In the genomic region with DNA sequence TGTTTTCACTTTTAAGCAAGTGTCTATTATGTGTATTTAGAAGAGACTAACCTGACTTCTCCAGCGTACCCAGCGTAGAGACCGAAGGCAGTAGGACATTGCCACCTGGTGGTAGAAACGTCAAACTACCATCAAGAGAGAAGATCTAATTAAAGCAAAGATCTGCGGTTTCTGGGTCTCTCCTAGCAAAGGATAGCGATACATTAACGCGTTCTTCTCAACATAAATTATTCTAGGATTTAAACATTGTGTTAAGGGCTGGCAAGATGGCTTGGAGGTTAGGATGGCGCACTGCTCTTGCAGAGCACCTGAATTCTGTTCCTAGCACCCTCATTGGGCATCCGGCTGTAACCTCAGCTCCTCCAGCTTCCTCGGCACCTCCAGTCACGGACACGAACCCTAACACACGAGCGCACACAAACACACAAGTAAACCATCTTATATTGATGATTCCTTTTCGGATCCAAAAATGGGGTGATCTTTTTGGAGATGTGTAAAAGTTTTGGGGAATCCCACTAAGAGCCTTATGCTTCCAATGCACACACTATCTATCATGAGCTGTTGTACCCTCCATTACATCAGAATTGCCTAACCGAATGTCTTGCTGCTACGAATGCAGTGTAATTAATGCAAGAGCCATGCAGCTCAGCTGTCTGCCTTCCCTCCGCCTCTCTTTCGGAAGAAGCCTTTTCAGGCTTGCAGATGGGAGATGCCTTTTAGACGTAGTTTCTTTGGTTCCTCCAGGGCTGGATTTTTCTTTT, we compare ENCODE assay signal across 9 mouse cellular contexts. TPM values are rescaled to one million over a fixed set of nuclear protein-coding genes. Genes with fewer than 3 reads are reported as not detected.
DNase-seq lines count a peak whose midpoint lies in the region; ATAC-seq and TF ChIP-seq lines count a peak whose summit lies in the region.
"Had no signal": no experiment of that assay in that cellular context is flagged by ENCODE, and none has a peak within 500 bp of the region (broad histone marks: within the 10 kb centered on the region; RNA-seq: fewer than 3 reads in every experiment).

No protein-coding gene starts in this region.

- peak; percentile 77 for DNase-seq in CD4-positive helper T cell, adult 2 months (ENCODE audit: low read depth, low spot score)
- peak; percentile 73 for DNase-seq in adrenal gland, postnatal 10 days

- no peaks in the 10 kb centered on the region for H3K4me1 ChIP-seq in embryonic facial prominence, embryonic 12.5 days
- H3K4me1 ChIP-seq in heart, embryonic 12.5 days (replicated peaks) = no peaks in the 10 kb centered on the region
- H3K4me1 ChIP-seq in kidney, embryonic 15.5 days = 0 out of 2 replicates have a peak, but pooled peaks cover 5% of the 10 kb centered on the region
- H3K4me1 ChIP-seq in limb, embryonic 13.5 days = no peaks in the 10 kb centered on the region
- H3K4me1 ChIP-seq in testis, adult 2 months (ENCODE audit: control insufficient read depth, insufficient read depth, low read length) = peaks cover 2% of the 10 kb centered on the region; the same call in 1 of the 2 replicates

- no peaks in the 10 kb centered on the region for H3K9me3 ChIP-seq in embryonic facial prominence, embryonic 12.5 days
- peaks cover under 1% of the 10 kb centered on the region; the same call in 1 of the 2 replicates for H3K9me3 ChIP-seq in heart, embryonic 12.5 days (replicated peaks)
- no peaks in the 10 kb centered on the region for H3K9me3 ChIP-seq in kidney, embryonic 15.5 days (replicated peaks)
- no peaks in the 10 kb centered on the region for H3K9me3 ChIP-seq in limb, embryonic 13.5 days
- H3K9me3 ChIP-seq: liver, embryonic 15.5 days had no signal

- peak overlapping the region; percentile 39 for H3K4me2 ChIP-seq in embryonic facial prominence, embryonic 12.5 days (replicated peaks)
- peak overlapping the region; percentile 47 for H3K4me2 ChIP-seq in heart, embryonic 12.5 days
- H3K4me2 ChIP-seq in kidney, embryonic 15.5 days = peak overlapping the region; percentile 56
- H3K4me2 ChIP-seq in limb, embryonic 13.5 days (replicated peaks) = peak overlapping the region; percentile 54
- peak overlapping the region; percentile 43 for H3K4me2 ChIP-seq in myocyte (ENCODE audit: low read depth)
- H3K4me2 ChIP-seq: liver, embryonic 15.5 days had no signal

- no peak overlapping the region for H3K4me3 ChIP-seq in embryonic facial prominence, embryonic 12.5 days
- no peak overlapping the region for H3K4me3 ChIP-seq in heart, embryonic 12.5 days
- H3K4me3 ChIP-seq in kidney, embryonic 15.5 days (replicated peaks) = peak overlapping the region; percentile 25
- peak overlapping the region; percentile 24 for H3K4me3 ChIP-seq in limb, embryonic 13.5 days
- no peak overlapping the region for H3K4me3 ChIP-seq in myocyte
- no peak overlapping the region for H3K4me3 ChIP-seq in testis, adult 2 months (ENCODE audit: control insufficient read depth, low read depth, low read length)
- H3K4me3 ChIP-seq: liver, embryonic 15.5 days had no signal

- 31% methylated on average over 21 of the region's 21 CpGs for WGBS in embryonic facial prominence, embryonic 12.5 days
- 30% methylated on average over 21 of the region's 21 CpGs for WGBS in heart, embryonic 12.5 days
- WGBS in kidney, embryonic 15.5 days = 32% methylated on average over 21 of the region's 21 CpGs
- 29% methylated on average over 21 of the region's 21 CpGs for WGBS in limb, embryonic 13.5 days

- no peak overlapping the region for H3K27ac ChIP-seq in embryonic facial prominence, embryonic 12.5 days
- no peak overlapping the region for H3K27ac ChIP-seq in heart, embryonic 12.5 days (ENCODE audit: poor library complexity, severe bottlenecking)
- H3K27ac ChIP-seq in kidney, embryonic 15.5 days = no peak overlapping the region
- H3K27ac ChIP-seq in limb, embryonic 13.5 days = no peak overlapping the region
- no peak overlapping the region for H3K27ac ChIP-seq in testis, adult 2 months (ENCODE audit: control insufficient read depth, insufficient read depth, low read depth, low read length)
- H3K27ac ChIP-seq: liver, embryonic 15.5 days had no signal

- no peak overlapping the region for H3ac ChIP-seq in myocyte (ENCODE audit: control insufficient read depth, insufficient read length)

- peak; percentile 23; the same call in 1 of the 2 replicates for TF ChIP-seq CTCF in testis, adult 2 months (IDR thresholded peaks at IDR 0.05; ENCODE audit: control insufficient read depth, insufficient read depth, insufficient replicate concordance, low read depth, low read length)

- 0 out of 2 replicates have a peak overlapping the region, but pooled peaks have one; percentile 34 for H3K9ac ChIP-seq in embryonic facial prominence, embryonic 12.5 days
- no peak overlapping the region for H3K9ac ChIP-seq in heart, embryonic 12.5 days
- H3K9ac ChIP-seq in kidney, embryonic 15.5 days = no peak overlapping the region; the same call in 1 of the 2 replicates
- no peak overlapping the region for H3K9ac ChIP-seq in limb, embryonic 13.5 days
- H3K9ac ChIP-seq: liver, embryonic 15.5 days had no signal

- H3K36me3 ChIP-seq in embryonic facial prominence, embryonic 12.5 days = no peaks in the 10 kb centered on the region
- H3K36me3 ChIP-seq in heart, embryonic 12.5 days = no peaks in the 10 kb centered on the region
- H3K36me3 ChIP-seq in kidney, embryonic 15.5 days = no peaks in the 10 kb centered on the region
- H3K36me3 ChIP-seq in limb, embryonic 13.5 days = no peaks in the 10 kb centered on the region
- no peaks in the 10 kb centered on the region for H3K36me3 ChIP-seq in myocyte (ENCODE audit: control insufficient read depth, insufficient read depth)
- H3K36me3 ChIP-seq in testis, adult 2 months (ENCODE audit: control insufficient read depth, insufficient read depth, low read length) = no peaks in the 10 kb centered on the region
- H3K36me3 ChIP-seq: liver, embryonic 15.5 days had no signal

- H3K27me3 ChIP-seq in embryonic facial prominence, embryonic 12.5 days = 0 out of 2 replicates have a peak, but pooled peaks cover 4% of the 10 kb centered on the region
- H3K27me3 ChIP-seq in heart, embryonic 12.5 days (replicated peaks) = peaks cover 9% of the 10 kb centered on the region
- peaks cover 6% of the 10 kb centered on the region; the same call in 1 of the 2 replicates for H3K27me3 ChIP-seq in kidney, embryonic 15.5 days
- H3K27me3 ChIP-seq in limb, embryonic 13.5 days = 0 out of 2 replicates have a peak, but pooled peaks cover 7% of the 10 kb centered on the region
- H3K27me3 ChIP-seq in myocyte (ENCODE audit: control insufficient read depth, insufficient read depth, insufficient read length) = peaks cover 10% of the 10 kb centered on the region
- H3K27me3 ChIP-seq in testis, adult 2 months (ENCODE audit: control insufficient read depth, insufficient read depth, low read length) = no peaks in the 10 kb centered on the region

- no peak for ATAC-seq in embryonic facial prominence, embryonic 12.5 days (ENCODE audit: insufficient number of reproducible peaks, insufficient read depth, low FRiP score, low TSS enrichment)
- no peak for ATAC-seq in heart, embryonic 12.5 days (ENCODE audit: insufficient number of reproducible peaks, low FRiP score)
- 0 out of 2 replicates have a peak, but pooled peaks have one; percentile 57 for ATAC-seq in kidney, embryonic 15.5 days (replicated peaks; ENCODE audit: low FRiP score)
- ATAC-seq in limb, embryonic 13.5 days (ENCODE audit: low FRiP score, low read depth) = peak; percentile 52; the same call in 1 of the 2 replicates

- H3K79me2 ChIP-seq in myocyte (ENCODE audit: control insufficient read depth, insufficient read depth) = no peaks in the 10 kb centered on the region

- TF ChIP-seq POLR2A in myocyte (IDR thresholded peaks at IDR 0.05; ENCODE audit: insufficient read length, low read depth) = no peak
- TF ChIP-seq POLR2A in testis, adult 2 months (IDR thresholded peaks at IDR 0.05; ENCODE audit: control insufficient read depth, low read depth, low read length) = no peak

RNA-seq across cellular contexts. Expression of gene Sall2, which starts 10.4 kb away (rescaled TPM):
- 10 to 100 TPM in 1 of 2 experiments, 1 to 10 TPM in 1; 7.2 to 10.1 TPM for total RNA-seq in adrenal gland, postnatal 10 days (2021)
- polyA plus RNA-seq in embryonic facial prominence, embryonic 12.5 days (2016; fragmentation: Nextera tagmentation; extraction: Ambion mirVana) = 41.4 and 42.1 TPM in 2 replicates
- 11.9 and 12.5 TPM in 2 replicates for polyA plus RNA-seq in heart, embryonic 12.5 days (2016; fragmentation: Nextera tagmentation; extraction: Ambion mirVana)
- polyA plus RNA-seq in kidney, embryonic 15.5 days (2015; fragmentation: Nextera tagmentation; extraction: Ambion mirVana) = 37.8 and 39.3 TPM in 2 replicates
- polyA plus RNA-seq in limb, embryonic 13.5 days (2015; fragmentation: Nextera tagmentation; extraction: Ambion mirVana) = 24.3 and 27.0 TPM in 2 replicates
- 3.5 TPM for polyA plus RNA-seq in myocyte (2012; fragmentation: generic; extraction: Trizol)
- 0.55 and 0.56 TPM in 2 replicates for polyA plus RNA-seq in testis, adult 2 months (2012; rRNA removed)

RNA-seq across cellular contexts. Expression of gene Olfr1513, which starts 17.3 kb away (rescaled TPM):
- total RNA-seq in adrenal gland, postnatal 10 days (2021) = not detected
- polyA plus RNA-seq in embryonic facial prominence, embryonic 12.5 days (2016; fragmentation: Nextera tagmentation; extraction: Ambion mirVana) = not detected in 2 replicates
- not detected in 2 replicates for polyA plus RNA-seq in heart, embryonic 12.5 days (2016; fragmentation: Nextera tagmentation; extraction: Ambion mirVana)
- polyA plus RNA-seq in kidney, embryonic 15.5 days (2015; fragmentation: Nextera tagmentation; extraction: Ambion mirVana) = not detected in 2 replicates
- 0.05 TPM in 1 of 2 replicates, not detected in the other for polyA plus RNA-seq in limb, embryonic 13.5 days (2015; fragmentation: Nextera tagmentation; extraction: Ambion mirVana)
- not detected for polyA plus RNA-seq in myocyte (2012; fragmentation: generic; extraction: Trizol)
- not detected in 2 replicates for polyA plus RNA-seq in testis, adult 2 months (2012; rRNA removed)
- polyA plus RNA-seq: liver, embryonic 15.5 days had no signal

RNA-seq across cellular contexts. Expression of gene Mettl3, which starts 34.0 kb away (rescaled TPM):
- total RNA-seq in adrenal gland, postnatal 10 days (2021) = 10 to 100 TPM; 25.4 to 32.0 TPM
- 51.9 and 59.9 TPM in 2 replicates for polyA plus RNA-seq in embryonic facial prominence, embryonic 12.5 days (2016; fragmentation: Nextera tagmentation; extraction: Ambion mirVana)
- 29.3 and 30.7 TPM in 2 replicates for polyA plus RNA-seq in heart, embryonic 12.5 days (2016; fragmentation: Nextera tagmentation; extraction: Ambion mirVana)
- 52.1 and 52.8 TPM in 2 replicates for polyA plus RNA-seq in kidney, embryonic 15.5 days (2015; fragmentation: Nextera tagmentation; extraction: Ambion mirVana)
- polyA plus RNA-seq in limb, embryonic 13.5 days (2015; fragmentation: Nextera tagmentation; extraction: Ambion mirVana) = 49.3 and 51.2 TPM in 2 replicates
- 30.5 TPM for polyA plus RNA-seq in myocyte (2012; fragmentation: generic; extraction: Trizol)
- polyA plus RNA-seq in testis, adult 2 months (2012; rRNA removed) = 7.8 and 9.6 TPM in 2 replicates

RNA-seq across cellular contexts. Expression of gene Olfr1512, which starts 40.0 kb away (rescaled TPM):
- total RNA-seq in adrenal gland, postnatal 10 days (2021) = not detected
- not detected in 2 replicates for polyA plus RNA-seq in embryonic facial prominence, embryonic 12.5 days (2016; fragmentation: Nextera tagmentation; extraction: Ambion mirVana)
- not detected in 2 replicates for polyA plus RNA-seq in heart, embryonic 12.5 days (2016; fragmentation: Nextera tagmentation; extraction: Ambion mirVana)
- not detected in 2 replicates for polyA plus RNA-seq in kidney, embryonic 15.5 days (2015; fragmentation: Nextera tagmentation; extraction: Ambion mirVana)
- not detected in 2 replicates for polyA plus RNA-seq in limb, embryonic 13.5 days (2015; fragmentation: Nextera tagmentation; extraction: Ambion mirVana)
- not detected for polyA plus RNA-seq in myocyte (2012; fragmentation: generic; extraction: Trizol)
- not detected in 2 replicates for polyA plus RNA-seq in testis, adult 2 months (2012; rRNA removed)
- polyA plus RNA-seq: liver, embryonic 15.5 days had no signal

RNA-seq across cellular contexts. Expression of gene Olfr1511, which starts 58.2 kb away (rescaled TPM):
- not detected for total RNA-seq in adrenal gland, postnatal 10 days (2021)
- polyA plus RNA-seq in embryonic facial prominence, embryonic 12.5 days (2016; fragmentation: Nextera tagmentation; extraction: Ambion mirVana) = 0.10 TPM in 1 of 2 replicates, not detected in the other
- polyA plus RNA-seq in heart, embryonic 12.5 days (2016; fragmentation: Nextera tagmentation; extraction: Ambion mirVana) = not detected in 2 replicates
- polyA plus RNA-seq in kidney, embryonic 15.5 days (2015; fragmentation: Nextera tagmentation; extraction: Ambion mirVana) = not detected in 2 replicates
- not detected in 2 replicates for polyA plus RNA-seq in limb, embryonic 13.5 days (2015; fragmentation: Nextera tagmentation; extraction: Ambion mirVana)
- polyA plus RNA-seq in myocyte (2012; fragmentation: generic; extraction: Trizol) = not detected
- not detected in 2 replicates for polyA plus RNA-seq in testis, adult 2 months (2012; rRNA removed)
- polyA plus RNA-seq: liver, embryonic 15.5 days had no signal

Comparison
In these comparisons a context has a peak if more than half of its experiments do, and no peak if none do; other contexts are left out.
1. ATAC-seq: peak in kidney, embryonic 15.5 days (single experiment) and limb, embryonic 13.5 days (single experiment); none in embryonic facial prominence, embryonic 12.5 days (single experiment) and heart, embryonic 12.5 days (single experiment).
2. H3K4me3 ChIP-seq: peak in kidney, embryonic 15.5 days (single experiment) and limb, embryonic 13.5 days (single experiment); none in embryonic facial prominence, embryonic 12.5 days (single experiment), heart, embryonic 12.5 days (single experiment), myocyte (single experiment) and testis, adult 2 months (single experiment).
3. Peak in every context shown above with its lines, with median percentiles within 50 percentile points of each other: H3K4me2 ChIP-seq.